Mouse (Mus musculus) spleen, adult 12 weeks (tissue): Measurements from ENCODE around the gene Fer.

Source experiments
- DNase-seq: peaks from one replicate; pipeline ENCODE4 v3.0.0; 2022; ENCODE audit warnings: low spot score

Gene Fer

DNA sequence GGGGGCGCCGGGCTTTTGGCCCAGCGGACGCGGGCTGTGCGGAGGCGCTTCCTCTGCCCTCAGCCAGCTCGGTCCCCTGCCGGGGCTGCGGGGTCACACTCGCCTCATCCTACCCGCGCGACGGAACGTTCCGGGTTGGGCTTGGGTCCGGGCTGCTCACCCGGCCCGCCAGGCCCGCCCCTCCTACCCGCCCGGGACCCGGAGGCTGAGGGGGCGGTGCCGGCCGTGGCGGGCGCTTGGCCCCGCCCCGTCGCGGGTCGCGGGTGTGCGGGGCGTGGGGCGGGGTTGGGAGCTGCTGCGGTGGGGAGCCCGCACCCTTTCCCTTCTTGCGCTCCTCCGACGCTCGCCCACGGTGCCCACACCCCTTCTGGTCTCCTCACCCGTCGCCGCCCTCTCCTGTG is 1.3 kb downstream of the Fer start:
- DNase-seq = no peak

DNA sequence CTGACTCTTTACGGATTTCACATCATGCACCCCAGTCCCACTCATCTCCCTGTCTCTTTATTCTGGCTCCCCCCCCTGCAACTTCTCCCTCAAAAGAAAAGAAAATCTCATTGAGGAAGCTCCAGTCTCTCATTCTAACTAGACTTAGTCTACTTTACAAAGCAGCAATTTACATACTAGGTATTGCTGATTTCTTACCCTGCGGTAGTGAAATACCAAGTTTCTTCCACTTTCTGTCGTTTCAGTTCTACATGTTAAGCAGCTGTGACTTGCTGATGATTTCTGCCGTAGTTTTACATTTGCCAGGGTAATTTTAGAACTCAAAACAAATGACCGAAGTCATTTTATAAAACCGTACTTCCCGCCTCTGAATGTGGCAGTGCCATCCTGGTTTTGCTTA is 8.9 kb downstream of the Fer start:
- DNase-seq = no peak

DNA sequence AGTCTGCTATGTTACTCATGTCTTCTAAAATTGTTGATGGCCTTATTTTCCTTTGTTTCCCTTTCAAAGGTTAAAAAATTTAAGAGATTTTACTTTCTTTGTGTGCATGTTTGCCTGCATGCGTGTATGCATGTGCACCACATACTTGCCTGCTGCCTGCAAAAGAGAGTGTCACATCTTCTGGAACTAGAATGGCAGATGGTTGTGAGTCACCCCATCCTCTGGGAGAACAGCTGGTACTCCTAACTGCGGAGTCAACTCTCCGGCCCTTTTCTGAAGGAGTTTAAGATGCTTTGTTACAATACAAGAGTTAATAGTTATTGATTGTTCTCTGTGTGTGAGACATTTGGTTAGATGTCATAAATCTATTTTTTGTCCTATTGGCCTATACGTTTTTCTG is 16.0 kb downstream of the Fer start:
- DNase-seq = no peak

DNA sequence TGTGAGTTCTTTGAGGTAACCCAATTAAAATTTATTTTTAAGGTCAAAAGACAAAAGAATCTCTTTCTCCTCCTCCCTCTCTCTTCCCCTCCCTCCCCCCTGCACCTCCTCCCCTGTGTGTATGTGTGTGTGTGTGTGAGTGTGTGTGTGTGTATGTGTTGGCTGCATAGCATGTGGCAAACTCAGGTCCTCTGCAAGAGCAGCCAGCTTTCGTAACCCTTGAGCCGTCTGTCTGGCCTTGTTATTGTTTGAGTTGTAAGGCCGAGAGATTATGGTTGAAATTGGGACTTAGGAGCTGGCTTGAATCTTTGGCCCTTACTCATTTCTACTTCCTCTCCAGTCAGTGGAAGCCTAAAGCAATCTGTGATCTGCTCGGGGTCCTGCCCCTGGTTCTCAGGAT is 17.1 kb downstream of the Fer start:
- no peak for DNase-seq

DNA sequence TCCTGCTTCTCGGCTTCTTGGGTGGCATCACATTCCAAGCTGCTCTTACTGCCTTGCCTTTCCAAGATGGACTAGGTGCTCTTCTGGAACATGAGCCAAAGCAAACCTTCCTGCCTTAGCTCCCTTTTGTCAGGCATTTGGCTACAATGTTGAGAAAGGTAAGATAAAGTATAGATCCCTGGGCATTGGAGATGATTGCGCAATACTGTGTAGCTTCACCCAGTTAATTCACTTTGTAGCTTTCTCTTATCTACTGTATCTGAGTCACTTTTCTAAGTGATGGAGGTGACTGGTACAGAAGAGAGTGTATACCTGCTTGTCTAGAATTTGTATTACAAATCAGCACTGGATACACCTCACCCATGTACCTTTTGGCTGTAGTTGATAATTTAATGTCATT is 24.1 kb downstream of the Fer start:
- no peak for DNase-seq

DNA sequence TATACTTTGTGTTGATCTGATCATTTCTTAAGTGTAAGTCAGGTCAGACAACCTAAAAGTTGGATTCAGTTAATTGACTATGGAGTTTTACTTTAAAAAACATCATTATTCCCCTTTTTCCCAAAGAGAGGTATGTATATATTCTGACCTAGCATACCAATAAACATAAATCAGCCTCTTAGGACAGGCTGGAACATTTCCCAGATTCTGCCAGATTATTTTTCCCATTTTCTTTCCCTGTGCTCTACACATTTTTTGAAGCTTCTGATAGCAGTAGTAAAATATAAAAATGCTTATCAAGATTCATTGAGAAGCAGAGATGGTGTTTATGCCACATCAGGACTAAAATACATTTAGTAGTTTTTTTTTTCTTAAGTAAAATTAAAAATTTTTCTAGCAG is 27.7 kb downstream of the Fer start:
- no peak for DNase-seq

DNA sequence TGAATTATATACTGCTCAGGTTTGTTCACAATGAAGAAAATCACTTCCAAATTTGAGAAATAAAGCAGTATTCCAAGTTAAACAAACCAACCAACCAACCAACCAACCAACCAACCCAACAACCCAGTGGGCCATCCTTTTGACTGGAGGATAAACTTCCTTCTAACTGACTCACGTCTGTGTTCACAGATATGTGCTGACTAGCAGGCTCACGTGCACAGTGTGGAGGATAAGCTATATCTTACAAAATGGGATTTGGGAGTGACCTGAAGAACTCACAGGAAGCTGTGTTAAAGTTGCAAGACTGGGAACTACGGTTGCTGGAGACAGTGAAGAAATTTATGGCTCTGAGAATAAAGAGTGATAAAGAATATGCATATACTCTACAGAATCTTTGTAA is 33.0 kb downstream of the Fer start:
- DNase-seq = no peak

DNA sequence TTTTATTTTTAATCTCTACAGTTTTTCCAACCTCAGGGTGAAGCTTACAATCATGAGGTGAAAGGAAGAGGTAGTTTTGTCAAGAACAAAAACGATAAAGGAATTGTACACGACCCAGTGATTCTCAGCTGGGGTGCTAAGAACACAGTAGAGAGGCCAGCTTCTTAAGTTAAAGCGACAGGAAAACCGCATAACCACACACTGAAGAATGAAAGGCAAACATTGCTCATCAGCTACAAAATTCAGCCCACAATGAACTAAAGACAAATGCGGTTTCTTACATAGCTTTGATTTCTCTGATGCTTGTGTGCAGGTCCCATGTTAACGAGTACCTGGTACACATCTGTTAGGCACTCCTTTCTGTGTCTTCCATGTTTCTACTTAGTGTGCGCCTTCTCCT is 34.2 kb downstream of the Fer start:
- DNase-seq = no peak

DNA sequence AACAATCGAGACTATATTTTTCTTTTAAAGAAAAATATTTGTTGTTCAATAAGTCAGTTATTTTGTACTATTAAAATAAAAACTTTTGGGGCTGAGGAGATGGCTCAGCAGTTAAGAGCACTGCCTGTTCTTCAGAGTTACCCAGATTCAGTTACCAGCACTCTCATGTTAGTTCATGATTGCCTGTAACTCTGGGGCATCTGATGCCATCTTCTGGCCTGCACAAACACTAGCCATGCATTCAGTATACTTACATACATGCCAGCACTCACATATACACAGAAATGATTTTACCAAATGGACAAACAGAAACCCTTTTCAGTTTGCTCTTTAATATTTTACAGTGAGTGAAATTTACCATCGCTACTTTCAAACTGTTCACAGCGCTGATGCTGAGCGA is 46.4 kb downstream of the Fer start:
- no peak for DNase-seq

DNA sequence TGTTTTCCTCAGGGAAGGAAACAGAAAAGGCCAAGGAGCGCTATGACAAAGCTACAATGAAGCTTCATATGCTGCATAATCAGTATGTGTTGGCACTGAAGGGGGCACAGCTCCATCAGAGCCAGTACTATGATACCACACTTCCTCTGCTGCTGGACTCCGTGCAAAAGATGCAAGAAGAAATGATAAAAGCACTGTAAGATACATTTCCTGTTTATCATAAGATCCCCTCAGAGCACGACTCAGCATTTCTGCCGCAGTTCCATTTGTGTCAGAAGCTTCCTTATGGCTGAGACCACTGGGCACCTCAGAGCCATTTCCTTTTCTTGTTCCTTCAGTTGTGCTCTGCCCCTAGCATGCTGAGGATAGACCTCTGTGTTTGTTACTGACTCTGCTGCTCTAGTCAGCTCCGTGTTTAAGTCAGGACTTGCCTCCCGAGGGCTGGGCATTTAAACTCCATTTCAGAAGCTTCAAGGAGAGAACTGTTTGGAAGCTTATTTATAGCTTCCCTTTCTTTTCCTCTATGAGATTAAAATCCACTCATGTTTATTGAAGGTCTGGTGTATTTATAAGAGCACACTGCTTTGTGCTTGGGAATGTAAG is 58.8 kb downstream of the Fer start:
- no peak for DNase-seq

DNA sequence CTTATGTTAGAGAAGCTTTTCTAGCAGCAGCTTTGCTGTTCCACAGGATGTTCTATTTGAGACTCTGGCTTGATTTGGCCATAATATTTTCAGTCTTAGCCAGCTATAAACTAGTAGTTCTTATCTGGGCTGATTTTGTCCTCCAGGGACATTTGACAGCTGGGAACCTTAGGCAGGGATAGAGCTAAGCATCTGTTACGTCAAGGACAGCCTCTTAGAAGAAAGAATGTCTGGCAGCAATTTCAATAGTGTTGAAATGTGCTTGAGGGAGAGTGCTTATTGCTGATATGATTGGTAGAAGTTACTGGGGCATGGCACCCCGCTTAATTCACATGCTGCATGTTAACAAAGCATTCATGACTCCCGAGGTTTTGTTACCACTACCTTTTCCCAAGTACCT is 62.7 kb downstream of the Fer start:
- DNase-seq = no peak

DNA sequence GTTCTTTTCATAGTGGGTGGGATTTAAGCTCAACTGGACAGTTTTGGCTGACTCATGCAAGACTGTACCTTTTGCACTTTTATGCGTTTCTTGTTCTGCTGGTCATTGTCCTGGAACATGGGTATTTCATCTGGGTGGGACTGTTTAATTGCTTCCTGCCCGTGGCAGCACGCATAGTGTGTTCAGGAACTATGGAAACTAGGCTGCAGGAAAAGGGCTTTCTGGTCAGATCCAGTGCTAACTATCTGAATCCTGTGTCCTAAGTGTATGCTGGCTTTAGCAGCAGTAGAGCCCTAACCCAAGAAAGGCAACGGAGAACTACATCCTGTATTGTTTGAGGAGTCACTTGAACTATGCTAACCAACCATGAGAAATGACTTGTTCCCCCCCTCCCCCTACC is 67.8 kb downstream of the Fer start:
- no peak for DNase-seq

DNA sequence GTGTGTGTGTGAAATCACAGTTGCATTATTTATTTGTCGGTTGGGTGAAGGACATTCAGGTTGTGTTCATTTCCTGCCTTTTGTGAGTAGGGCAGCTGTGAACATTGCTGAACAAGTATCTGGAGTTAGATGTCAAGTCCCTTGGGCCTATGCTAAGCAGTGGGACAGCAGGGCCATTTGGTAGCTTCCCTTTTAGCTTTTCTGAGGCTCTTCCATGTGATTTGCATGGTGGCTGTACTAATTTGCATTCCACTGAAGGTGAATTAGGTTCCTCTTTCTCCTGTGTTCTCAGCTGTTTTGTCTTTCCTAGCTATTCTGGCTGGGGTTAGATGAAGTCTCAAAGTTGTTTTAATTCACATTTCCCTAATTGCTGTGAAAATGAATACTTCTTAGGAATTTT is 68.7 kb downstream of the Fer start:
- peak; percentile 6 for DNase-seq

DNA sequence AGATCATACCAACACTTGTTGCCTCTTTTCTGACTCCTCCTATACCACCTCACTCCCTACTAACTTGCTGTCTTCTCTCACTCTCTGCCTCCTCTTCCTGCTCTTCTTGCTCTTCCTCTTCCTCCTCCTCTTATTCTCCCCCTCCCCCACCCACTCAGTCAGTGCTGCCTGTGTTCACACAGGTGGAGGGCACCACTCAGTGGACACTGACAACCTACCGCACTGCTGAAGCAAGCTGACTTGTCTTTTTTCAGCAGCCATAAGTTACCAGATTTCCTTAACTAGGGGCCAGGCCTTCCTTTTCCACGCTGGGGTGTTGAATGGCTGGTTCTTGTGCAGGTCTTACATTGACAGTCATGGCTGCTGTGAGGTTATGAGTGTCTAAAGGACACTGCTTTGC is 72.5 kb downstream of the Fer start:
- no peak for DNase-seq

DNA sequence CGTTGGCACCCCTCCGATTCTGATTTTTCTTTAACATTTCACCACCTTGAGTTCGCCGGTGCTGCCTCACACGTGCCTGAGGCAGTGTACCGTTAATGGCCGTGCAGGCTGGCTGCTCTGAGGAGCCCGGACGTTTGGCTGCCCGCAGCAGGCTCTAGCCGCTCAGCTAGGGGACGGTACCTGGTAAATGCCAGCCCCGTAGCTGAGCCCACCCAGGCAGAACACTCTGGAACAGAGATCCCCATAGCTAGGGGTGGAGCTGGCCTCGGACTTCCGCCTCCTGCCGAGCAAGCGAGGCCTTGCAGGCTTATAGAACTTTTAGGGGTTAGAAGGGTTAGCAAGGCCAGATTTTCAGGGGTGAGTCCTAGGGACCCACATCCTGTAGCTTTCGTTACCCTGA is 75.0 kb downstream of the Fer start:
- no peak for DNase-seq

DNA sequence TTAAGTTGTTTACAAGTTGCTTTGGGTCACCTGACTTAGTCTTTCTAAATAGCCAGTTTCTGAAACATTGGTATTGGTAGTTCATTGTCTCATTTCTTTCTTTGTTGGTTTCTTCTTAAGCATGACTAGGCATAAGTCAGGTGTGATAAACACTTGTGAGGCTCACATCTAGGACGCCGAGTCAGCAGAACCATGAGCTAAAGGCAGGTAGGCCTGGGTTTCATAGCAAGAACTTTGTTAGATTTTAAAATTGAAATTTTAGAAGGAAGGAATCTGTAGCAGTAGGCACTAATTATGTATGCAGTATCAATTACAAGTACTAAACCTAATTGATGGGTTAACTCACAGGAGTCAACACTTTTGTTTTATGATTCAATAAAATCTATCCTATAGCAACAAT is 83.9 kb downstream of the Fer start:
- no peak for DNase-seq

DNA sequence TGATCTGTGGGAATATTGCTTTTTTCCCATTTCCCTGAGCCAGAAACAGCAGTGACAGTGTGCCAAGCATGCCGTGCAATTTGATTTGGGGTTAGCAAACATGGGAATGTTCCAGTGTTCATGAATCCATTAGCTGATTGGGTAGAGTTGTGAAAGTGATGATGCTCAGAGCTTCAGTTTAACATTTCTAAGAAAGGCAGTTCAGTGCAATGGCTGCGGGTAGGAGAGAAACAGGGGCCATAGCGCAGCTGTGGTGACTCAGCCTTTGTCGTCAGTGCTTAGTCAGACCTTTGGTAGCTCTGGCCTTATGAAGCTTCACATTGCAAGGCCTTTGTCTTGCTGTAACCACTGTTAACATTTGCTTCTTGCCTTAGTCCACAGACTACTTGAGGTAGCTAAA is 85.9 kb downstream of the Fer start:
- no peak for DNase-seq

DNA sequence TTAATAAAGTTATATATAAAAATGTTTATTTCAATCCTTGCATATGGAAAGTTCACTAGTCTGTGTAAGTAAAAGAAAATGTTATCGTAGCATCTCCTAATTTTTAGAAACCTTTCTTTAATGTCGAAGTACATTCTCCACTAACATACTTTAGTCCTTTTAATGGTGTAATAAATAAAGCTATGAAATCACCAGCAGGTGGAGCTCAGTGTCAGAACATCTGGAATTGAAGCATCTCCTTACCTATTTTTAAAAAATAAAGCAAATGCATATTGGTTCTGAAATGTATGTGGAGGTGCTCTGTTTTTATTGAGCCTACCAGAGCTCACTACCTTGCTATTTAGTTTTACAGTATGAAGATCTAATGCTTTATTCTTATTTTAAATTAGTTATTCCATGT is 88.6 kb downstream of the Fer start:
- DNase-seq = no peak

DNA sequence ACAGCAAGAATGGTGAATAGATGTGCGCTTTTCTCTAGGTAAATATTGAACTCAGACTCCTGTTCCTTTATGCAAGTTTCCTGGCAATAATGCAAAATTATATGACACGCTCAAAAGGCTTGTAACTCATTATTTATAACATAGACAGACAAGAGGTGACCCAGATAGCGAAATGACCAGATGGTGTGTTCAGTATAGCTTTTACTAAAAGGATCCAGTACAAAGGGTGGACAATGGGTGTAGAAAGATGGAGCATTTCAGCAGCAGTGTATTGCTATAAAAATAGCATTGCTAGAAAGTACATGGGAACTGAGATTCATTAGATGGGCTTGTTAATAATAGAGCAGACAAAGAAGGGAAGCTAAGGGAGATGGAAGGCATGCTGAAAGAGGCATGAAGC is 104.2 kb downstream of the Fer start:
- DNase-seq = no peak

DNA sequence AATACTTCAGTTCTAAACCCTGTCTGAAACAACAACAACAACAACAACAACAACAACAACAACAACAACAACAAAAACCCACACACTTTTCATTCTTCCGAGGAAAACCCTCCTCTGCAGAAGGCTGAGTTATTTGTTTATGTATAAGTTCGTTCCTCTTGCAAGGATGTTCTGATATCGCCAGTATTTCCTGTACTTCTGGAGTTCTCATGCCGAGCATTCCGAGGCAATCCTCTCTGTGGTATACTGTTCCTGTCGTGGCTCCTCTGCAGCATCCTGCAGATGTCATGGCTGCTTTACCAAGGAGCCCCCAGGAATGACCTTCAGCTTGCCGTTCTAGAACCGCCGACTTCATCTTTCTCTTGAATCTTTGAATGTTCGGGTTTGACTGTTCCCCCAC is 106.6 kb downstream of the Fer start:
- no peak for DNase-seq

DNA sequence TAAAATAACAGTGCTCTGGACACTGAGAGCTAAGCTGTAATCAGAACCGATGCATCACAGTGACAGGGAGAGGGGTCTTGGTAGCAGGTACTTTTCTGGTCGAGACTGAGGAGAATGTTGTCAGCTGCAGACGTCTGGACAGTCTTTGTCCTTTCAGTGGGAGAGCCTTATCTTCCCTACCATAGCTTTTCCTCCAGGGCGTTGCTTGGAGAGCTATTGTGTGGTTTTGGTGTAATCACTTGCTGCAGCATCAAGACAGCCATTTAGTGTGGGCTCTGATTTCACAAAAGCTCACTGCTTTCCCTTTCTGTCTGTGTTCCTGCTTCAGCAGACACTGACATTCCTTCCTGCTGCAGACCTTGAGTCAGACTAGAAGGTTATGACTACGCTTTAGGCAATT is 107.4 kb downstream of the Fer start:
- DNase-seq = no peak

DNA sequence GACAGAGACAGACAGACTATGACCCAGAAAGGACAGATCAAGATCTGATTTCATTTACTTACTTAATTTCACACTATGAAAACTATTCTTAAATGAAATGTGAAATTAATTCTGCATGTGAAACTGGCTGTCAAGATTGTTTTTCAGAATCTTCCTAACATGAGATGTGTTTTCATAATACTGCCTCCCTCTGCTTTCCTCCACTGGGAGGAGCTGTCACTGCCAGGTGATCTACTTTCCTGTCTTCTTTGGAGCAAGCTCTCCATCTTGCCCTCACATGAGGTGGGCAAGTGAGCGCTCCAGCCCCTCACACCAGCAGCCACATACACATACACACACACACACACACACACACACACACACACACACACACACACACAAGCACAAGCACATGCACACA is 108.1 kb downstream of the Fer start:
- no peak for DNase-seq

DNA sequence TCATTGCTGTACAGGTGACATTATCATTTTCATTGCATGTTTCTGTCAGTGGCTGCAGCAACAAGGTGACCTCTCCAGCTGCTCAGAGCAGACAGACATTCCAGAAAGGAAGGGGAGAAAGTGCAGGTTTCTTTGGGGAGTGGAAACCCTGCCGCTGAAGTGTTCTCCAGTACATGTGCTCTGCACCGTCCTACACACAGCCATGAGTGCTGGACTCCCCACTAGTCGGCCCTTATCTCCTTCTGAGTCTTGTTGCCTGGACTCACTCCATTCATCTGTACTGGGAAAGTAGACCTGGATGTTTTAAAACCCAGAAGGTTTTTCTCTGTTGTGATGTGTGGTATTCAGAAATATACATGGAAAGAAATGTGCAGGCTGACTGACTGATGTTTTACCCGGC is 109.3 kb downstream of the Fer start:
- no peak for DNase-seq

DNA sequence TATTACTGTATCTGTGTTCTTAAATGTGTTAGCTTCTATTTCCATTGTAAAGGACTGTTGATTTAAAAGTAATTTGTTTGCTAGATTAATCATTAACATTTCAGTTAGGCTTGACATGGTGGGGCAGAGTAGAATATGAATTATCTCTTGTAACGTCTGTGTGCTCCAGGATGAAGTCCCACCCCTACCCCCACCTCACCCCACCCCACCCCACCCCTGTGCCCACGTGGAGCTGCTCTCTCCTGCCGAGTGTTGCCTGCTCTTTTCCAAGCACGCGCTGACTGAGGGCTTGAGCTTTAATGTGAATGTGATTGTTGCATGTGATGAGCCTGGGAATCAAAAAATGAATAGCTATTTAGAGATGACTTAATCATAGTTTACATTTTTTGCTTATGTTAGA is 110.9 kb downstream of the Fer start:
- DNase-seq = no peak

DNA sequence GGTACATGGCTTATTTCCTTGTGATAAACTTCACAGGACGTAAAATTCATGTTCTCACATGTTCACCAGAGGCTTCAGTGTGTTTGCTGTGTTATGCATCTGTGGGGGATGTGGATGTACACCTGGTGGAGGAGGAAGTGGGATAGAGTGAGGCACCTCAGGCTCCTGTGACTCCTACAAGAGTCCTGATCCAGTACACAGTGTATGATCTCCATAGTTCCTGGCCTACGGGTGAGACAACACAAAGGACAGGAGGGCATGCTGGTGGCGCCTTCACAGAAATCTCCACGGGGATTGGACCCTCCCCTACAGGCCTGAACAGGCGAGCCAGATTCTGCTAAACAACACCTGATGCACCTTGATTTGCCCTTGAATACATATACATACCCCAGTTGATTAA is 111.4 kb downstream of the Fer start:
- no peak for DNase-seq
